Mouse (Mus musculus): Measurements from ENCODE around the gene Slc22a26. TPM values are rescaled to one million over a fixed set of nuclear protein-coding genes. Genes with fewer than 3 reads are reported as not detected.

Slc22a26 gene
- polyA plus RNA-seq (2012; ENCODE audit: low replicate concordance): not detected in 2 replicates

DNA sequence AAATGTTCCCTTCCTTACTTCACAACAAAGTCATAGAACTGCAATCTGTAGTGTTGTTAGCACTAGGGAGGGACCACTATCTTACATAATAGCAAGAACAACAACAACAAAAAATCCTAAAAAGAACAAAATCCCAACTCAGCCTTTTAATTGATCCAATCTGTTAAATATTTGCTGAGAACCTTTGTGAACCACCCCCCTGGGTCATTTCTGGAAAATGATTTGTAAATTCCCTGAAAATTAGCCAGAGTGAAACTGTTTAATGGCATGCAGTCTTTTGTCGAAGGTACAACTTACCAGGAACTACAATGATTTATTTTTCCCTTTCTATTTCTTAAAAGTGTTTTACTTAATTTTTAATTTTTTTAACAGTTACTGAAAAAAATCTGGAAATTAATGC, at the start of gene Slc22a26:
Gene Slc22a26 (minus strand): TSS at position 97 of the 400 bp plus-strand sequence.

Other genes starting within 250 kb of the Slc22a26 start
- 3.7 and 4.1 TPM in 2 replicates for gene Pla2g16, start 245.2 kb downstream of the Slc22a26 start, polyA plus RNA-seq (2012; ENCODE audit: low replicate concordance)
- gene Lgals12, start 195.5 kb downstream of the Slc22a26 start, polyA plus RNA-seq (2012; ENCODE audit: low replicate concordance): not detected in 2 replicates
- not detected in 2 replicates for gene Hrasls5, start 190.1 kb downstream of the Slc22a26 start, polyA plus RNA-seq (2012; ENCODE audit: low replicate concordance)
- gene Slc22a19, start 91.4 kb downstream of the Slc22a26 start, polyA plus RNA-seq (2012; ENCODE audit: low replicate concordance): not detected in 2 replicates
- gene Slc22a27, start 163.4 kb upstream of the Slc22a26 start, polyA plus RNA-seq (2012; ENCODE audit: low replicate concordance): not detected in 2 replicates

All from leukemia stem cell, adult 10-12 weeks (primary cell).